Mouse (Mus musculus): Measurements from ENCODE around the gene Cln6. TPM values are rescaled to one million over a fixed set of nuclear protein-coding genes. Genes with fewer than 3 reads are reported as not detected.
"Not testable (repeated sequence)": the region's sequence is repeated elsewhere in the genome, so short reads cannot be mapped to it uniquely, and the experiment has no call there.

Gene Cln6
- polyA plus RNA-seq, 1 experiment: 25.9 TPM

DNA sequence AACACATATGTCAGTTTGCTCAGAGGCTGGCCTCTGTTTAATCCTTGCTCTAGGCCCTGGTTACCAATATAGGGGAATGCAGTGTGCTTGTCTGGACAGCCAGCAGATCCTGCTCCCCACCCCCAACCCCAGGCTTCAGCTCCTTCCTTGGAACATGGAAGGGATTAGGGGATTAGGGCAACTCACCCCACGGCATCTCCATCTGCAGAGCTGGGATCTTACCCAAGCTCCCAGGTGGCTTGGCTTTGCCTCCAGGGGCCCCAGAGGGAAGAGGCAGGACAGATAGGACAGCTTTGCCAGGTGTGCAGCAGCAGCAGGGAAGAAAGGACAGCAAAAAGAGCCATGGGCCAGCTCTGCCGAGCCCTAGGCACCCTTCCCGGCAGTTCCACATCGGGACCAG is 22.3 kb downstream of the Cln6 start:
- H3K4me3 ChIP-seq: no peak overlapping the region
- H3ac ChIP-seq (ENCODE audit: control insufficient read depth, insufficient read length): no peak overlapping the region
- no peak overlapping the region for H3K4me2 ChIP-seq (ENCODE audit: low read depth)
- no peaks in the 10 kb centered on the region for H3K36me3 ChIP-seq (ENCODE audit: control insufficient read depth, insufficient read depth)
- H3K27me3 ChIP-seq (ENCODE audit: control insufficient read depth, insufficient read depth, insufficient read length): no peaks in the 10 kb centered on the region
- no peaks in the 10 kb centered on the region for H3K79me2 ChIP-seq (ENCODE audit: control insufficient read depth, insufficient read depth)
- no peak for TF ChIP-seq USF1 (IDR thresholded peaks at IDR 0.05; ENCODE audit: low read depth)
- no peak for TF ChIP-seq MYOG (IDR thresholded peaks at IDR 0.05; ENCODE audit: control insufficient read depth in 1 of 3, insufficient read depth in 1 of 3, insufficient read length in 2 of 3, low read depth in 2 of 3)
- TF ChIP-seq TCF3 (IDR thresholded peaks at IDR 0.05; ENCODE audit: insufficient read length, low read depth): no peak
- TF ChIP-seq E2F4 (IDR thresholded peaks at IDR 0.05; ENCODE audit: insufficient read depth): no peak
- no peak for TF ChIP-seq MYOD1 (IDR thresholded peaks at IDR 0.05; ENCODE audit: control insufficient read depth in 1 of 3, insufficient read length in 2 of 3, low read depth in 2 of 3)
- TF ChIP-seq POLR2A (IDR thresholded peaks at IDR 0.05; ENCODE audit: insufficient read length, low read depth): no peak
- TF ChIP-seq MAX (IDR thresholded peaks at IDR 0.05; ENCODE audit: low read depth): no peak
- no peak for TF ChIP-seq POLR2AphosphoS2 (IDR thresholded peaks at IDR 0.05; ENCODE audit: insufficient read length, low read depth)

DNA sequence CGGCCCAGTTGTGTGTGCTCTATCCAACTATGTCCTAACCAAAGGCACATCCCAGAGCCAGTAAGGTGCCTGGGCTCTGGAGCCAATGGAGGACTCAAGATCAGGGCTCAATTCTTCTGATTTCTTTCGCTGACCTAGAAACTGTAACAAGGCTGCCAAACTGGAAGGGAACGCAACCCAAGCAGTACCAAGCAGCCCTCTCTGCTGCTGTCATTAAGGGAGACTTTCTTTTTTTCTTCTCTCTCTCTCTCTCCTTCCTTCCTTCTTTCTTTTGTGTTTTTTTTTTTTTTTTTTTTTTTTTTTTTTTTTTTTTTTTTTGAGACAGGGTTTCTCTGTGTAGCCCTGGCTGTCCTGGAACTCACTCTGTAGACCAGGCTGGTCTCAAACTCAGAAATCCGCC is 30.7 kb downstream of the Cln6 start:
- H3ac ChIP-seq (ENCODE audit: control insufficient read depth, insufficient read length); H3K27me3 ChIP-seq (ENCODE audit: control insufficient read depth, insufficient read depth, insufficient read length); H3K4me2 ChIP-seq (ENCODE audit: low read depth); H3K79me2 ChIP-seq (ENCODE audit: control insufficient read depth, insufficient read depth); H3K36me3 ChIP-seq (ENCODE audit: control insufficient read depth, insufficient read depth); H3K4me3 ChIP-seq: not testable (repeated sequence)

DNA sequence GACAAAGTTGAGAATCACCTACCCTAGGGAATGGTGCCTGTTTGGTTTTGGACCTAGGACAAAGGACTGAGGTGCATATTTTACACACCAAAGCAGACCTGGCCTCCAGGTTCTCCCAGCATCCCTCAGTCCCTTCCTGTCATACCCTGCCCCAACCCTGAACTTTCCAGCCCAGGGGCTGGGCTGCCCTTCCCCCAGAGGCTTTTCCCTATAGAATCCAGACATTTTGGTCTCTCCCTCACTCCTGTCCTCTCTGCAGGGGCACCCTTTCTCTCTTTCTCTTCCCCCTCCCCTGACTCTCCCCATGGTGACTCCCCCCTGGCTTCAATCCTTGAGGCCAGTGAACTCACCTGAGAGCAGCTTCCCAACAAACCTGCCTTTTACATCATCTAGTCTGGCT is 32.1 kb downstream of the Cln6 start:
- Histone ChIP-seq H3K27me3 (ENCODE audit: control insufficient read depth, insufficient read depth, insufficient read length) (no peaks in the 10 kb centered on the region), H3K4me3 (no peak overlapping the region), H3K79me2 (ENCODE audit: control insufficient read depth, insufficient read depth) (no peaks in the 10 kb centered on the region), H3ac (ENCODE audit: control insufficient read depth, insufficient read length) (no peak overlapping the region), H3K36me3 (ENCODE audit: control insufficient read depth, insufficient read depth) (no peaks in the 10 kb centered on the region), H3K4me2 (ENCODE audit: low read depth) (no peak overlapping the region)
- TF ChIP-seq USF1 (IDR thresholded peaks at IDR 0.05; ENCODE audit: low read depth) (no peak), REST (IDR thresholded peaks at IDR 0.05; ENCODE audit: insufficient read depth, insufficient read length) (no peak), MAX (IDR thresholded peaks at IDR 0.05; ENCODE audit: low read depth) (no peak), SRF (IDR thresholded peaks at IDR 0.05; ENCODE audit: control insufficient read depth, insufficient read length, low read depth) (no peak), MYOD1 (IDR thresholded peaks at IDR 0.05; ENCODE audit: control insufficient read depth in 1 of 3, insufficient read length in 2 of 3, low read depth in 2 of 3) (no peak), E2F4 (IDR thresholded peaks at IDR 0.05; ENCODE audit: insufficient read depth) (no peak), POLR2AphosphoS2 (IDR thresholded peaks at IDR 0.05; ENCODE audit: insufficient read length, low read depth) (no peak)

DNA sequence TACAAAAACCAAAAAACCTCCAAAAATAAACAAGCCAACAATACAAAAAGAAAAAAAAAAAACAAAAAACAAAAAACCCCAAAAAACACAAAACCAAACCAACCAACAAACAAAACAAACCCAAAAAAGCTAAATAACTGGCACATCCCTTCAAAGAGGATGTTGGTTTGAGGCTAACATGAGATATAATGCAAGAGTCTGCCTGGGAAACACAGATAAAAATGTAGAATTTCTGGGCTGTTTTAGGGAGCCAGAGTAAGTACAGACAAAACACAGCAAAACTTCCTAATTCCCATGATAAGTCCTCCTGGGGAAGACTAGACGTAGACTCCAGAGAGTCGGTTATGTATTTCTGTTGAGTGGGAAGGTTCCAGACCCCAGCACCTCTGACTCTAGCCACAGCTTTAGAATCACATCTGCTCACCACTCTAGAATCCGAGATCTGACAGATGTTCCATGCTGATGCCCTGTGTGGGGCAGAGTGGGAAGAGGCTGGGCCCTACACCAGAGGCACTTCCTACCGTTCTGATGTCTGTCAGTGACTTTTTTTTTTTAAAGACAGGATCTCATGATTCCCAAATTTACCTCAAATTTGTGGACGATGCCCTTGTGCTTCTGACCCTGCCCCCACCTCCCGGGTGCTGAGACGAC is 38.5 kb downstream of the Cln6 start:
- H3K79me2 ChIP-seq (ENCODE audit: control insufficient read depth, insufficient read depth): no peaks in the 10 kb centered on the region
- no peaks in the 10 kb centered on the region for H3K27me3 ChIP-seq (ENCODE audit: control insufficient read depth, insufficient read depth, insufficient read length)
- no peak overlapping the region for H3ac ChIP-seq (ENCODE audit: control insufficient read depth, insufficient read length)
- no peak overlapping the region for H3K4me3 ChIP-seq
- no peak overlapping the region for H3K4me2 ChIP-seq (ENCODE audit: low read depth)
- peaks cover 6% of the 10 kb centered on the region for H3K36me3 ChIP-seq (ENCODE audit: control insufficient read depth, insufficient read depth)
- TF ChIP-seq REST (IDR thresholded peaks at IDR 0.05; ENCODE audit: insufficient read depth, insufficient read length): no peak
- no peak for TF ChIP-seq CEBPB (IDR thresholded peaks at IDR 0.05; ENCODE audit: insufficient read depth, poor library complexity, severe bottlenecking)
- no peak for TF ChIP-seq MYOD1 (IDR thresholded peaks at IDR 0.05; ENCODE audit: control insufficient read depth in 1 of 3, insufficient read length in 2 of 3, low read depth in 2 of 3)
- TF ChIP-seq TCF12 (IDR thresholded peaks at IDR 0.05; ENCODE audit: insufficient read depth, poor library complexity, severe bottlenecking): no peak
- no peak for TF ChIP-seq MYOG (IDR thresholded peaks at IDR 0.05; ENCODE audit: control insufficient read depth in 1 of 3, insufficient read depth in 1 of 3, insufficient read length in 2 of 3, low read depth in 2 of 3)

- H3K36me3 ChIP-seq (ENCODE audit: control insufficient read depth, insufficient read depth): peaks cover 6% of the 10 kb centered on the region
- H3K4me2 ChIP-seq (ENCODE audit: low read depth): no peak overlapping the region
- H3ac ChIP-seq (ENCODE audit: control insufficient read depth, insufficient read length): no peak overlapping the region
- H3K4me3 ChIP-seq: no peak overlapping the region
- H3K79me2 ChIP-seq (ENCODE audit: control insufficient read depth, insufficient read depth): no peaks in the 10 kb centered on the region
- TF ChIP-seq CEBPB (IDR thresholded peaks at IDR 0.05; ENCODE audit: insufficient read depth, poor library complexity, severe bottlenecking) (no peak), MYOD1 (IDR thresholded peaks at IDR 0.05; ENCODE audit: control insufficient read depth in 1 of 3, insufficient read length in 2 of 3, low read depth in 2 of 3) (peak in 1 of 3 experiments; percentile 27)
- no peaks in the 10 kb centered on the region for H3K27me3 ChIP-seq (ENCODE audit: control insufficient read depth, insufficient read depth, insufficient read length)
Observed at GRCm38 (mm10) chr9:62877825-62878224, 39.2 kb downstream of the Cln6 start.

- no peaks in the 10 kb centered on the region for H3K27me3 ChIP-seq (ENCODE audit: control insufficient read depth, insufficient read depth, insufficient read length)
- H3K4me2 ChIP-seq (ENCODE audit: low read depth): no peak overlapping the region
- no peak overlapping the region for H3K4me3 ChIP-seq
- H3K36me3 ChIP-seq (ENCODE audit: control insufficient read depth, insufficient read depth): peaks cover 30% of the 10 kb centered on the region
- TF ChIP-seq MAX (IDR thresholded peaks at IDR 0.05; ENCODE audit: low read depth) (no peak), USF1 (IDR thresholded peaks at IDR 0.05; ENCODE audit: low read depth) (no peak), TCF12 (IDR thresholded peaks at IDR 0.05; ENCODE audit: insufficient read depth, poor library complexity, severe bottlenecking) (no peak), CEBPB (IDR thresholded peaks at IDR 0.05; ENCODE audit: insufficient read depth, poor library complexity, severe bottlenecking) (no peak), SRF (IDR thresholded peaks at IDR 0.05; ENCODE audit: control insufficient read depth, insufficient read length, low read depth) (no peak), TCF3 (IDR thresholded peaks at IDR 0.05; ENCODE audit: insufficient read length, low read depth) (no peak)
- no peak overlapping the region for H3ac ChIP-seq (ENCODE audit: control insufficient read depth, insufficient read length)
- H3K79me2 ChIP-seq (ENCODE audit: control insufficient read depth, insufficient read depth): no peaks in the 10 kb centered on the region
Observed at GRCm38 (mm10) chr9:62881871-62882270, 43.3 kb downstream of the Cln6 start.

Measured in myocyte (in vitro differentiated cells).